Mouse (Mus musculus) liver, embryonic 14.5 days (tissue): ENCODE measurements around the gene Flnb. TPM values are rescaled to one million over a fixed set of nuclear protein-coding genes. Genes with fewer than 3 reads are reported as not detected.

Experiments
- ATAC-seq: fragments of 200-750 bp; cut with Nextera tagmentation; 2 replicates; pipeline ENCODE4 v1.8.0; 2017; ENCODE audit warnings: moderate number of reproducible peaks, mild to moderate bottlenecking, moderate library complexity; ENCODE audit not compliant: insufficient read depth
- DNase-seq, 3 experiments: peaks; one replicate each; pipeline ENCODE4 v3.0.0-alpha.2; 2012 to 2013; ENCODE audit warnings: low read depth in 3 of 3, low spot score in 3 of 3
- H3K27ac ChIP-seq: fragments of 300-500 bp; sonication (generic); 2 replicates; pipeline ENCODE4 v1.5.1; 2014; ENCODE audit warnings: moderate library complexity, mild to moderate bottlenecking, control low read depth, inconsistent platforms
- H3K27me3 ChIP-seq: fragments of 300-500 bp; sonication (generic); 2 replicates; pipeline ENCODE4 v1.6.1; 2014; ENCODE audit warnings: mild to moderate bottlenecking, low read length, moderate library complexity; ENCODE audit not compliant: control insufficient read depth, insufficient read depth
- H3K36me3 ChIP-seq: fragments of 300-500 bp; sonication (generic); replicated peaks from 2 replicates; pipeline ENCODE4 v1.6.1; 2014; ENCODE audit warnings: low read depth; ENCODE audit not compliant: control insufficient read depth, insufficient read depth
- H3K4me1 ChIP-seq, 2 experiments: fragments of 200-500 bp in 1 of 2; fragments of 300-500 bp in 1 of 2; sonication (generic) in 1 of 2; replicated peaks; 2 replicates each; pipeline ENCODE4 v1.6.1; 2012 to 2014; ENCODE audit warnings: antibody characterized with exemption in 1 of 2, inconsistent platforms in 1 of 2, low read length in 1 of 2; ENCODE audit not compliant: control insufficient read depth in 2 of 2, insufficient read depth in 2 of 2
- H3K4me2 ChIP-seq: fragments of 300-500 bp; sonication (generic); 2 replicates; pipeline ENCODE4 v1.6.1; 2014; ENCODE audit warnings: low read depth, mild to moderate bottlenecking, control low read depth, moderate library complexity
- H3K4me3 ChIP-seq, 2 experiments: fragments of 200-500 bp in 1 of 2; fragments of 300-500 bp in 1 of 2; sonication (generic) in 1 of 2; 2 replicates each; pipeline ENCODE4 v1.5.1; 2012 to 2014; ENCODE audit warnings: low read depth in 2 of 2, low read length in 2 of 2, mild to moderate bottlenecking in 2 of 2, control low read depth in 1 of 2, inconsistent platforms in 1 of 2, moderate library complexity in 1 of 2; ENCODE audit not compliant: insufficient read depth in 1 of 2
- H3K9ac ChIP-seq: fragments of 300-500 bp; sonication (generic); replicated peaks from 2 replicates; pipeline ENCODE4 v1.6.1; 2014; ENCODE audit warnings: mild to moderate bottlenecking, control low read depth, moderate library complexity
- H3K9me3 ChIP-seq: fragments of 300-500 bp; sonication (generic); 2 replicates; pipeline ENCODE4 v1.6.1; 2016; ENCODE audit warnings: low read length, mixed read lengths; ENCODE audit not compliant: control insufficient read depth
- CTCF ChIP-seq: IDR thresholded peaks from 2 replicates; pipeline ENCODE4 v1.5.1; 2016; ENCODE audit warnings: antibody characterized with exemption, low read depth, control low read depth
- EP300 ChIP-seq: IDR thresholded peaks from 2 replicates; pipeline ENCODE4 v1.6.1; 2016; ENCODE audit warnings: antibody characterized with exemption, low read depth
- WGBS: fragments of 180-500 bp; shearing (Covaris S2); extraction: QIAGEN DNeasy Blood & Tissue Kit; methylation state at CpG from one replicate; pipeline ENCODE4 v1.1.7; 2014; ENCODE audit not compliant: insufficient replicate concordance; 5-methylcytosine and 5-hydroxymethylcytosine counted together
- polyA plus RNA-seq, 2 experiments: library from polyadenylated mRNA; depleted of rRNA in 1 of 2; stranded (reverse) in 1 of 2; unstranded in 1 of 2; fragments of >200 nt; fragmentation: Nextera tagmentation in 1 of 2; extraction: Ambion mirVana in 1 of 2; gene quantifications; 2 replicates each; pipeline versions ENCODE4 v1.2.1 to v1.2.3; 2012 to 2014

The Flnb gene
- polyA plus RNA-seq, 2 experiments = 3.2 to 3.7 TPM

DNA sequence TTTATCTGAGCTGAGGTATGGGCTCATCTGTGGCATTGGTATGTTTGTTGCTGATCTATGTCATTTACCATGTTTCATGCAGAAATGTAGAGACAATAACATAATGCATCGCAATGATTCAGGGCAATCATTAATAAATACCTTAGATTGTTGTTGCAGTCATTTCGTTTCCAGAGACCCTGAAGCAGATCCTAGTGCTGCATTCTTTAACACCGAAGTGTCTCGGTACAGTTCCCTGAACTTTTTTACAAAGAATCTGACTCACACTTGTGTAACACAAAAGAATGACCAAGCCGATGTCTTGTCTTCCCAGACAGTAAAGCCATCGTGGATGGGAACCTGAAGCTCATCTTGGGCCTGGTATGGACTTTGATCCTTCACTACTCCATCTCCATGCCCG lies 49.5 kb downstream of the Flnb start:
- H3K4me3 ChIP-seq = no peak overlapping the region
- no peak for TF ChIP-seq EP300
- TF ChIP-seq CTCF = no peak
- no peaks in the 10 kb centered on the region for H3K9me3 ChIP-seq
- H3K36me3 ChIP-seq = no peaks in the 10 kb centered on the region
- no peak for DNase-seq
- ATAC-seq = no peak
- H3K9ac ChIP-seq = no peak overlapping the region
- 68% methylated on average over 7 of the region's 7 CpGs for WGBS
- no peak overlapping the region for H3K27ac ChIP-seq
- no peak overlapping the region for H3K4me2 ChIP-seq
- H3K27me3 ChIP-seq = no peaks in the 10 kb centered on the region
- H3K4me1 ChIP-seq = peaks cover 0 to 6% of the 10 kb centered on the region in 2 experiments; a peak in 2 of 4 replicates

GRCm38 (mm10) chr14:7867841-7868240 lies 50.1 kb downstream of the Flnb start:
- Histone ChIP-seq H3K4me1 (peaks cover 0 to 6% of the 10 kb centered on the region in 2 experiments; a peak in 2 of 4 replicates), H3K9ac (no peak overlapping the region), H3K9me3 (no peaks in the 10 kb centered on the region), H3K27ac (no peak overlapping the region), H3K4me2 (no peak overlapping the region), H3K4me3 (no peak overlapping the region), H3K27me3 (no peaks in the 10 kb centered on the region), H3K36me3 (no peaks in the 10 kb centered on the region)
- 49% methylated on average over 3 of the region's 3 CpGs for WGBS
- ATAC-seq (no peak), DNase-seq (no peak)
- TF ChIP-seq CTCF (no peak), EP300 (no peak)

DNA sequence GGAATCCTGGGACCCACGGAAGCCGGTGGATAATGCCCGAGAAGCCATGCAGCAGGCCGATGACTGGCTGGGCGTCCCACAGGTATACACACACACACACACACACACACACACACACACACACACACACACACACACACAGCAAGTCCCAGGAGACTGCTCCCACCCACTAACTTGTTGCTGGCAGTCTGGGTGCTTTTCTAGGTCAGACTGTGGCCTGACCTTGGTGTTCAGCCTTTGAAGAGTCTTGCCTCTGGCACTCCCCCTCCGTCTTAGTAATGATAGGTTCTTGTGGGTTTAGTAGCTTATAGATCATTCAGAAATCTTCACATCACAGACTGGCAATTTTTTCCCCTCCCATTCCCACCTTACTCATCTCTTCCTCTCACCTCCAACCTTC lies 52.0 kb downstream of the Flnb start:
- TF ChIP-seq EP300 (no peak), CTCF (no peak)
- Histone ChIP-seq H3K9me3 (no peaks in the 10 kb centered on the region), H3K27me3 (no peaks in the 10 kb centered on the region), H3K4me3 (no peak overlapping the region), H3K36me3 (no peaks in the 10 kb centered on the region), H3K27ac (no peak overlapping the region), H3K9ac (no peak overlapping the region), H3K4me1 (peaks cover 0 to 2% of the 10 kb centered on the region in 2 experiments; a peak in 1 of 4 replicates), H3K4me2 (no peak overlapping the region)
- no peak for ATAC-seq
- no peak for DNase-seq
- 85% methylated on average over 6 of the region's 6 CpGs for WGBS

- H3K36me3 ChIP-seq = no peaks in the 10 kb centered on the region
- no peaks in the 10 kb centered on the region for H3K9me3 ChIP-seq
- H3K4me3 ChIP-seq = no peak overlapping the region
- H3K4me2 ChIP-seq = no peak overlapping the region
- H3K27me3 ChIP-seq = no peaks in the 10 kb centered on the region
- no peak overlapping the region for H3K27ac ChIP-seq
- WGBS = 44% methylated on average over 2 of the region's 2 CpGs
- no peak for TF ChIP-seq EP300
- no peak for TF ChIP-seq CTCF
- DNase-seq = no peak
- H3K9ac ChIP-seq = no peak overlapping the region
- no peak for ATAC-seq
- H3K4me1 ChIP-seq = peaks cover 0 to 2% of the 10 kb centered on the region in 2 experiments; a peak in 1 of 4 replicates
Observed at GRCm38 (mm10) chr14:7873552-7873951, 55.8 kb downstream of the Flnb start.

DNA sequence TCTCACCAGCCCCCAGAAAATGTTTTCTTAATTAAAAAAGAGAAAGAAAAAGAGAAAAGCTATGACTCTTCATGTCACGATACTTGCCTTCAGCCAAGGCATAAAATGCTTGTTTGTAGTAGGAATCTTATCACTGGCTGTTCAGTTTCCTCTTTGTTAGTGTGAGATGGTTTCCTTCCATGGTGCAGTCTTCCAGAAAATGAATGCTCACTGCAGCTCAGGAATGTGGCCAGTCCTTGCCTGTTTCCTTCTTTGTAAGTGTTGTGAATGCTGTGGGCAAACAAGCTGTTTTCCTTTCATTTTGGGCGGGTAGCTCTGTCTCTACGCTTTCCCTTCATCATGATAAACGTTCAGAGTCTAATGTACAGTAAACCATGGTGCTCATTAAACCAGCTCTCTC lies 56.7 kb downstream of the Flnb start:
- no peak overlapping the region for H3K4me3 ChIP-seq
- H3K27ac ChIP-seq = no peak overlapping the region
- H3K9me3 ChIP-seq = no peaks in the 10 kb centered on the region
- ATAC-seq (no peak), DNase-seq (no peak)
- H3K36me3 ChIP-seq = no peaks in the 10 kb centered on the region
- H3K4me2 ChIP-seq = no peak overlapping the region
- peaks cover 0 to 2% of the 10 kb centered on the region in 2 experiments; a peak in 1 of 4 replicates for H3K4me1 ChIP-seq
- 50% methylated on average over 4 of the region's 4 CpGs for WGBS
- TF ChIP-seq EP300 (no peak), CTCF (no peak)
- no peaks in the 10 kb centered on the region for H3K27me3 ChIP-seq
- no peak overlapping the region for H3K9ac ChIP-seq
